8 mouse cellular contexts compared by ENCODE assay signal in the genomic region with DNA sequence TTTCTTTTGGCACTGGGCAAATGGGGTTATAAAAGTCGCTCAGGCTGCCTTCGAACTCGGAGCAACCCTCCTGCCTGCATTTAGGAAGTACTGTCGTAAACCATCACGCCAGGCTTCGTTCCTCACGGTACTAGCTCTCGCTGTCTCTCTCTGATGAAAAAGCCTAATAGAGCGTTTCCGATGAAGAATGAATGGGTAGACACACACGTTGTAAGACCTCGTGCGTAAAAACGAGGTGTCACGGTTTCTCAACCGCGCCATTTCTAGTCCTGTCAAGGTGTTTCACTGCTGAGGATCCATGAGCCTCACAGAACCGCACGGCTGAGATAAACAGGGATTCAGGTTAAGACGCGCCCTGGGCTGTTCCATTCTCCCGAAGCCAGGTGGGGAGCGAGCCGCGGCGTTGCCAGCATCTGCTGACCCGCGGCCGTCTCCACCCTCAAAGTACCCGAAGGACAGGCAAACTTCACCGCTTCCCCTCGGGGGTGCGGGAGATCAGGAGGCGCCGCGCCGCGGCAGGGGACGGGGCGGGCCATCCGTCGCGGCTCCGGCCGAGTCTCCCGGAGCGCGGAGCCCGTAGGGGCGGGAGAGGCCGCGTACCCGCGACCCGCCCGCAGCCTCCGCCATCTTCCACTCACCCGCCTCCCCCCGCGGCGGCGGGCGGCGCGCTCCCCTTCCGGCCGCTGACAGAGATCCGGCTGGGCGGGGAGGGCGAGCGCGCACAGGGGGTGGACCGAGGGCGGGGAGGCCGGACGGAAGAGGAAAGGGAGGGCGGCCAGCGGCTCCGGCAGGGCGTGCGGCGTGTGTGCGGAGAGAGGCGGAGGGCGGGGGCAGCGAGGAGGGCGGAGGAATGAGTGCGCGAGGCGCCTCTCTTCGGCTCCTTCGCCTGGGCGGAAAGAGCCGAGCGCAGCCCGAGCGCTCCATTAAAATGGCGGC. TPM values are rescaled to one million over a fixed set of nuclear protein-coding genes. Genes with fewer than 3 reads are reported as not detected.
DNase-seq lines count a peak whose midpoint lies in the region; ATAC-seq and TF ChIP-seq lines count a peak whose summit lies in the region.

No protein-coding gene starts in this region.

- H3K9me3 ChIP-seq in G1E (replicated peaks) = no peaks in the 10 kb centered on the region
- H3K9me3 ChIP-seq in forebrain, postnatal 0 days (ENCODE audit: low read length) = no peaks in the 10 kb centered on the region
- H3K9me3 ChIP-seq in lung, embryonic 16.5 days (ENCODE audit: control insufficient read depth, low read length) = no peaks in the 10 kb centered on the region

- no peaks in the 10 kb centered on the region for H3K27me3 ChIP-seq in G1E (ENCODE audit: insufficient read depth, low read length)
- no peaks in the 10 kb centered on the region for H3K27me3 ChIP-seq in forebrain, postnatal 0 days (ENCODE audit: insufficient read depth, low read length)
- no peaks in the 10 kb centered on the region for H3K27me3 ChIP-seq in lung, embryonic 16.5 days (ENCODE audit: control insufficient read depth, insufficient read depth, low read depth, low read length)

- TF ChIP-seq CTCF in G1E (IDR thresholded peaks at IDR 0.05; ENCODE audit: low read depth, low read length) = no peak
- 0 out of 2 replicates have a peak, but pooled peaks have one; percentile 3 for TF ChIP-seq CTCF in forebrain, postnatal 0 days (IDR thresholded peaks at IDR 0.05; ENCODE audit: low read depth)

- peak overlapping the region; percentile 50 for H3K4me2 ChIP-seq in forebrain, postnatal 0 days (ENCODE audit: low read depth)
- H3K4me2 ChIP-seq in lung, embryonic 16.5 days (ENCODE audit: low read depth, low read length) = peak overlapping the region; percentile 80

- peaks cover 23% of the 10 kb centered on the region for H3K4me1 ChIP-seq in G1E (ENCODE audit: insufficient read depth, low read depth, low read length)
- 0 out of 2 replicates have a peak, but pooled peaks cover 5% of the 10 kb centered on the region for H3K4me1 ChIP-seq in forebrain, postnatal 0 days (ENCODE audit: insufficient read depth)
- peaks cover 15% of the 10 kb centered on the region for H3K4me1 ChIP-seq in lung, embryonic 16.5 days (replicated peaks; ENCODE audit: control insufficient read depth, insufficient read depth, low read length)

- peaks cover 10% of the 10 kb centered on the region for H3K36me3 ChIP-seq in G1E (replicated peaks)
- no peaks in the 10 kb centered on the region for H3K36me3 ChIP-seq in forebrain, postnatal 0 days (ENCODE audit: insufficient read depth)
- H3K36me3 ChIP-seq in lung, embryonic 16.5 days (ENCODE audit: control insufficient read depth, insufficient read depth, low read length) = no peaks in the 10 kb centered on the region

- WGBS in forebrain, postnatal 0 days = under 1% methylated on average over 80 of the region's 98 CpGs
- under 1% methylated on average over 50 of the region's 98 CpGs for WGBS in lung, embryonic 16.5 days

- peak; percentile 92 for ATAC-seq in G1E (ENCODE audit: extremely low read depth, insufficient number of reproducible peaks, low FRiP score, poor library complexity, severe bottlenecking)
- ATAC-seq in forebrain, postnatal 0 days = peak; percentile 93
- peak; percentile 97 to 98 for ATAC-seq in hematopoietic stem cell, adult 5-6 weeks (replicated peaks in 1 of 2; ENCODE audit: insufficient read depth in 1 of 2, low FRiP score in 2 of 2, low TSS enrichment in 1 of 2, low read depth in 1 of 2, poor library complexity in 2 of 2, severe bottlenecking in 2 of 2)
- peak; percentile 98 for ATAC-seq in lung, embryonic 16.5 days (ENCODE audit: low read depth)

- H3K4me3 ChIP-seq in G1E (ENCODE audit: low read depth, low read length) = peak overlapping the region; percentile 89
- H3K4me3 ChIP-seq in forebrain, postnatal 0 days (ENCODE audit: low read depth, low read length) = peak overlapping the region; percentile 95
- H3K4me3 ChIP-seq in lung, embryonic 16.5 days (ENCODE audit: low read length) = peak overlapping the region; percentile 91

- peak overlapping the region; percentile 99 for H3K27ac ChIP-seq in forebrain, postnatal 0 days (ENCODE audit: low read depth, low read length)
- H3K27ac ChIP-seq in lung, embryonic 16.5 days (ENCODE audit: low read length) = peak overlapping the region; percentile 97

- peak overlapping the region; percentile 95 for H3K9ac ChIP-seq in forebrain, postnatal 0 days
- H3K9ac ChIP-seq in lung, embryonic 16.5 days (ENCODE audit: low read length) = peak overlapping the region; percentile 96

- peak; percentile 93 for DNase-seq in G1E (ENCODE audit: low spot score)
- DNase-seq in cerebellum, adult 18-20 months = peak; percentile 97 to 99
- peak; percentile 95 for DNase-seq in forebrain, postnatal 0 days
- DNase-seq in layer of hippocampus, adult 9-10 months (ENCODE audit: low spot score) = peak; percentile 81
- DNase-seq in ovary, postnatal 10 days (ENCODE audit: low spot score) = peak; percentile 73
- DNase-seq in thymus, postnatal 10 days (ENCODE audit: low spot score in 2 of 2) = peak; percentile 89 to 92

RNA-seq across cellular contexts. Expression of gene Usp34, which starts 0.8 kb away (rescaled TPM):
- total RNA-seq in G1E (2014; fragmentation: Nextera tagmentation) (148 and 165 TPM in 2 replicates), G1E (2017) (52.0 and 54.8 TPM in 2 replicates)
- polyA plus RNA-seq in G1E (2012) = 1.3 and 2.5 TPM in 2 replicates
- 94.0 and 126 TPM in 2 replicates for total RNA-seq in forebrain, postnatal 0 days (2014; rRNA removed)
- polyA plus RNA-seq in forebrain, postnatal 0 days (2015; fragmentation: Nextera tagmentation; extraction: Ambion mirVana) = 18.5 and 24.5 TPM in 2 replicates
- 57.2 and 77.0 TPM in 2 replicates for total RNA-seq in hematopoietic stem cell, adult 5-6 weeks (2017)
- 21.3 and 23.4 TPM in 2 replicates for polyA plus RNA-seq in lung, embryonic 16.5 days (2015; fragmentation: Nextera tagmentation; extraction: Ambion mirVana)

RNA-seq across cellular contexts. Expression of gene Xpo1, which starts 50.1 kb away (rescaled TPM):
- total RNA-seq in G1E (2014; fragmentation: Nextera tagmentation) = 213 and 219 TPM in 2 replicates
- 281 and 334 TPM in 2 replicates for total RNA-seq in G1E (2017)
- 31.2 and 34.3 TPM in 2 replicates for polyA plus RNA-seq in G1E (2012)
- total RNA-seq in forebrain, postnatal 0 days (2014; rRNA removed) = 83.3 and 103 TPM in 2 replicates
- polyA plus RNA-seq in forebrain, postnatal 0 days (2015; fragmentation: Nextera tagmentation; extraction: Ambion mirVana) = 29.5 and 42.3 TPM in 2 replicates
- total RNA-seq in hematopoietic stem cell, adult 5-6 weeks (2017) = 203 and 264 TPM in 2 replicates
- 89.1 and 90.2 TPM in 2 replicates for polyA plus RNA-seq in lung, embryonic 16.5 days (2015; fragmentation: Nextera tagmentation; extraction: Ambion mirVana)

Comparison
In these comparisons a context has a peak if more than half of its experiments do, and no peak if none do; other contexts are left out.
1. Peak in every context shown above with its lines: DNase-seq, ATAC-seq, H3K4me3 ChIP-seq and H3K27ac ChIP-seq.